Mouse (Mus musculus) spleen, postnatal 4 days (tissue): ENCODE data around the gene Lpcat4.
A peak's percentile ranks its signal among the peaks of the same experiment; 100 is the strongest.

Experiments
- DNase-seq, 2 experiments: peaks; one replicate each; pipeline ENCODE4 v3.0.0; 2022; ENCODE audit warnings: low spot score in 2 of 2

Gene Lpcat4

GRCm38 (mm10) chr2:112239212-112239934, at the start of gene Lpcat4:
Gene Lpcat4 (plus strand): TSS chr2:112239468.
- peak; percentile 84 to 96 for DNase-seq

- DNase-seq: no peak
Measured at GRCm38 (mm10) chr2:112196859-112197258, 42.4 kb upstream of the Lpcat4 start.

- no peak for DNase-seq
Measured at GRCm38 (mm10) chr2:112203056-112203455, 36.2 kb upstream of the Lpcat4 start.

- DNase-seq: no peak
Measured at GRCm38 (mm10) chr2:112210142-112210541, 29.1 kb upstream of the Lpcat4 start.

- DNase-seq: no peak
Measured at GRCm38 (mm10) chr2:112210699-112211098, 28.6 kb upstream of the Lpcat4 start.

GRCm38 (mm10) chr2:112215977-112216376, 23.3 kb upstream of the Lpcat4 start:
- no peak for DNase-seq

GRCm38 (mm10) chr2:112217614-112218013, 21.7 kb upstream of the Lpcat4 start:
- no peak for DNase-seq

GRCm38 (mm10) chr2:112220880-112221279, 18.4 kb upstream of the Lpcat4 start:
- DNase-seq: no peak

GRCm38 (mm10) chr2:112222607-112223006, 16.7 kb upstream of the Lpcat4 start:
- DNase-seq: no peak

- DNase-seq: no peak
Measured at GRCm38 (mm10) chr2:112224356-112224755, 14.9 kb upstream of the Lpcat4 start.

- DNase-seq: no peak
Measured at GRCm38 (mm10) chr2:112232623-112233022, 6.6 kb upstream of the Lpcat4 start.

GRCm38 (mm10) chr2:112236620-112237019, 2.6 kb upstream of the Lpcat4 start:
- no peak for DNase-seq

- no peak for DNase-seq
Measured at GRCm38 (mm10) chr2:112238006-112238405, 1.3 kb upstream of the Lpcat4 start.

- DNase-seq: peak in 1 of 2 experiments; percentile 66
Measured at GRCm38 (mm10) chr2:112239935-112240721, 860 bp downstream of the Lpcat4 start.

- peak in 1 of 2 experiments; percentile 63 for DNase-seq
Measured at GRCm38 (mm10) chr2:112241787-112242186, 2.5 kb downstream of the Lpcat4 start.

GRCm38 (mm10) chr2:112245307-112245706, 6.0 kb downstream of the Lpcat4 start:
- DNase-seq: no peak

- DNase-seq: no peak
Measured at GRCm38 (mm10) chr2:112246193-112246592, 6.9 kb downstream of the Lpcat4 start.

- no peak for DNase-seq
Measured at GRCm38 (mm10) chr2:112247323-112247722, 8.1 kb downstream of the Lpcat4 start.

GRCm38 (mm10) chr2:112249780-112250453, 10.6 kb downstream of the Lpcat4 start:
- DNase-seq: no peak

GRCm38 (mm10) chr2:112254675-112255515, 15.6 kb downstream of the Lpcat4 start:
- DNase-seq: no peak

- DNase-seq: no peak
Measured at GRCm38 (mm10) chr2:112259241-112259962, 20.1 kb downstream of the Lpcat4 start, which contains the start of gene Nutm1. Gene Nutm1 (minus strand): TSS chr2:112259291.
